Mouse (Mus musculus) limb, embryonic 14.5 days (tissue): ENCODE measurements at regions not wholly inside any gene's neighbourhood (a gene's known extent, or its start where the extent isn't known, plus 50 kb on each side); places are given as distances from the start of the nearest gene placed in this dataset.

Experiments
- ATAC-seq: fragments of 200-750 bp; cut with Nextera tagmentation; 2 replicates; pipeline ENCODE4 v1.8.0; 2017; ENCODE audit warnings: low read depth, moderate number of reproducible peaks, moderate TSS enrichment; ENCODE audit not compliant: low FRiP score
- DNase-seq: peaks from one replicate; pipeline ENCODE4 v3.0.0-alpha.2; 2015; ENCODE audit warnings: low spot score
- H3K27ac ChIP-seq: fragments of 300-500 bp; sonication (generic); replicated peaks from 2 replicates; pipeline ENCODE4 v1.5.1; 2014; ENCODE audit warnings: low read depth, mild to moderate bottlenecking, low read length, moderate library complexity, mixed read lengths
- H3K27me3 ChIP-seq: fragments of 300-500 bp; sonication (generic); 2 replicates; pipeline ENCODE4 v1.6.1; 2014; ENCODE audit warnings: low read length, mixed read lengths; ENCODE audit not compliant: control insufficient read depth, insufficient read depth
- H3K36me3 ChIP-seq: fragments of 300-500 bp; sonication (generic); 2 replicates; pipeline ENCODE4 v1.6.1; 2014; ENCODE audit warnings: mild to moderate bottlenecking, low read length, moderate library complexity, mixed read lengths; ENCODE audit not compliant: control insufficient read depth, insufficient read depth
- H3K4me1 ChIP-seq: fragments of 300-500 bp; sonication (generic); 2 replicates; pipeline ENCODE4 v1.6.1; 2014; ENCODE audit warnings: antibody characterized with exemption, low read length, mixed read lengths; ENCODE audit not compliant: control insufficient read depth, insufficient read depth
- H3K4me2 ChIP-seq: fragments of 300-500 bp; sonication (generic); replicated peaks from 2 replicates; pipeline ENCODE4 v1.6.1; 2014; ENCODE audit warnings: low read depth, mild to moderate bottlenecking, low read length, moderate library complexity; ENCODE audit not compliant: severe bottlenecking
- H3K4me3 ChIP-seq: fragments of 300-500 bp; sonication (generic); replicated peaks from 2 replicates; pipeline ENCODE4 v1.5.1; 2014; ENCODE audit warnings: low read length
- H3K9ac ChIP-seq: fragments of 300-500 bp; sonication (generic); 2 replicates; pipeline ENCODE4 v1.6.1; 2014; ENCODE audit warnings: mild to moderate bottlenecking, low read depth, low read length, moderate library complexity; ENCODE audit not compliant: severe bottlenecking
- H3K9me3 ChIP-seq: fragments of 300-500 bp; sonication (generic); 2 replicates; pipeline ENCODE4 v1.6.1; 2016; ENCODE audit warnings: low read length; ENCODE audit not compliant: control insufficient read depth
- POLR2A ChIP-seq: fragments of 200-500 bp; IDR thresholded peaks from 2 replicates; pipeline ENCODE4 v1.8.0; 2012; ENCODE audit warnings: inconsistent platforms, mild to moderate bottlenecking, moderate library complexity, borderline replicate concordance; ENCODE audit not compliant: insufficient read depth, insufficient read length; ENCODE audit errors: extremely low read depth
- WGBS: fragments of 180-500 bp; shearing (Covaris S2); extraction: QIAGEN DNeasy Blood & Tissue Kit; methylation state at CpG from one replicate; pipeline ENCODE4 v1.1.7; 2014; 5-methylcytosine and 5-hydroxymethylcytosine counted together

- Histone ChIP-seq H3K9me3 (no peaks in the 10 kb centered on the region), H3K27ac (no peak overlapping the region), H3K4me2 (no peak overlapping the region), H3K9ac (no peak overlapping the region), H3K36me3 (no peaks in the 10 kb centered on the region), H3K4me3 (no peak overlapping the region), H3K27me3 (no peaks in the 10 kb centered on the region), H3K4me1 (no peaks in the 10 kb centered on the region)
- ATAC-seq (no peak), DNase-seq (peak; percentile 3)
- TF ChIP-seq POLR2A, result no peak
- 48% methylated on average over 8 of the region's 8 CpGs for WGBS
These were observed 1154.7 kb upstream of the Tenm3 start for GRCm38 (mm10) chr8:49998281-49999037.
